Mouse (Mus musculus) forebrain, postnatal 0 days (tissue): ENCODE results near the gene Gm17304. TPM values are rescaled to one million over a fixed set of nuclear protein-coding genes. Genes with fewer than 3 reads are reported as not detected.
A peak's percentile ranks its signal among the peaks of the same experiment; 100 is the strongest.

Experiments
- ATAC-seq: fragments of 200-750 bp; cut with Nextera tagmentation; 2 replicates; pipeline ENCODE4 v1.8.0; 2017; ENCODE audit warnings: mild to moderate bottlenecking, moderate library complexity
- DNase-seq: peaks from one replicate; pipeline ENCODE4 v3.0.0-alpha.2; 2015
- H3K27ac ChIP-seq: fragments of 300-500 bp; sonication (generic); 2 replicates; pipeline ENCODE4 v1.5.1; 2014; ENCODE audit warnings: low read depth, mild to moderate bottlenecking, antibody characterized with exemption, low read length, moderate library complexity, mixed read lengths
- H3K27me3 ChIP-seq: fragments of 300-500 bp; sonication (generic); 2 replicates; pipeline ENCODE4 v1.6.1; 2014; ENCODE audit warnings: mild to moderate bottlenecking, low read length, mixed read lengths; ENCODE audit not compliant: insufficient read depth
- H3K36me3 ChIP-seq: fragments of 300-500 bp; sonication (generic); 2 replicates; pipeline ENCODE4 v1.6.1; 2014; ENCODE audit warnings: mild to moderate bottlenecking, moderate library complexity; ENCODE audit not compliant: insufficient read depth
- H3K4me1 ChIP-seq: fragments of 300-500 bp; sonication (generic); 2 replicates; pipeline ENCODE4 v1.6.1; 2014; ENCODE audit warnings: antibody characterized with exemption; ENCODE audit not compliant: insufficient read depth
- H3K4me2 ChIP-seq: fragments of 300-500 bp; sonication (generic); 2 replicates; pipeline ENCODE4 v1.6.1; 2014; ENCODE audit warnings: low read depth, mild to moderate bottlenecking, moderate library complexity
- H3K4me3 ChIP-seq: fragments of 300-500 bp; sonication (generic); 2 replicates; pipeline ENCODE4 v1.5.1; 2014; ENCODE audit warnings: low read depth, low read length, mixed read lengths
- H3K9ac ChIP-seq: fragments of 300-500 bp; sonication (generic); 2 replicates; pipeline ENCODE4 v1.6.1; 2014; ENCODE audit warnings: mild to moderate bottlenecking
- H3K9me3 ChIP-seq: fragments of 300-500 bp; sonication (generic); 2 replicates; pipeline ENCODE4 v1.6.1; 2016; ENCODE audit warnings: low read length
- CTCF ChIP-seq: sonication (generic); IDR thresholded peaks from 2 replicates; pipeline ENCODE4 v1.5.1; 2016; ENCODE audit warnings: antibody characterized with exemption, control low read depth, low read depth
- WGBS: fragments of 180-500 bp; shearing (Covaris S2); extraction: QIAGEN DNeasy Blood & Tissue Kit; methylation state at CpG from one replicate; pipeline ENCODE4 v1.1.7; 2014; 5-methylcytosine and 5-hydroxymethylcytosine counted together
- polyA plus RNA-seq: library from polyadenylated mRNA; unstranded; fragments of >200 nt; fragmentation: Nextera tagmentation; extraction: Ambion mirVana; gene quantifications from 2 replicates; pipeline ENCODE4 v1.2.1, GENCODE M21; 2015
- total RNA-seq: library from RNA; depleted of rRNA; stranded (reverse); fragments of >200 nt; gene quantifications from 2 replicates; pipeline ENCODE4 v1.2.3, GENCODE M21; 2014

Gene Gm17304
- total and polyA plus RNA-seq, 2 experiments from 2014 or later: not detected

DNA sequence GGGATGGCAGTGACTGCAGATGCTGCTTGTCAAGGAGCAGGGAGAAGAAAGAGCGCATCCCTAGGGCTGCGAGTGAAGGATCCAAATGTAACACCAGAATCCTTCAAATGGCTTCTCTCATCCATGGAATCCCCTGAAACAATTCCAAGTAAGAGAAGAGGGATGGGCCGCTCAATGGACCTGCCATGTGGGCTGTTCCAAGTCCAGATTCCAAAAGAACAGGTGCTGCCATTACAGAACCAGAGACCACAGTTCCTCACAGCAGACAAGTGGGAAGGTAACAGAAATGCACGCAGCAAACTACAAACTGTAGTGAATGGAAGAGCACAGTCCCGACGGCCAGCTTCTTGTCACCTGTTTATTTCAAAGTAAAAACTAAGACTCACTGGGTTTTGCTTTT, 11.5 kb downstream of the Gm17304 start:
- Histone ChIP-seq H3K9me3 (no peaks in the 10 kb centered on the region), H3K4me2 (no peak overlapping the region), H3K27ac (no peak overlapping the region), H3K4me1 (no peaks in the 10 kb centered on the region), H3K9ac (no peak overlapping the region), H3K36me3 (0 out of 2 replicates have a peak, but pooled peaks cover 6% of the 10 kb centered on the region), H3K27me3 (no peaks in the 10 kb centered on the region), H3K4me3 (no peak overlapping the region)
- WGBS: 92% methylated on average over 6 of the region's 6 CpGs
- DNase-seq: no peak
- no peak for ATAC-seq
- TF ChIP-seq CTCF: no peak

DNA sequence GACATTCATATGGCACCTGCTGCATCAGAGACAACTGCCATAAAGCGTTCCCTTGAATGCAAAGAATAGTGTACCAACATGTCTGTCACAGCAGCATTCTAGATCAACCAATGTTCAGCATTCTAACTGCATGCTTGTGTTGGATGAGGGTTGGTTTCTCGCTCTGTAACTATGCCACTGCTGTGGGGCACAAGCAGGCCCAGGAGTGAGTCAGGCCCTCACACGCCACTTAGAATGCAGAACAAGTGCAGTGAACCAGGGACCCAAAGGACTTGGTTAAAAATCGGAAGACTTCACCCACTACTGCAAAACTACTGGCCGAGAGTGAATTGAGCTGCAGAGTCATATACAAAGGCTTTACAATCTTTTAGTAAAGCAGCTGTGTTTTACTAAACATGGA, 13.3 kb downstream of the Gm17304 start:
- DNase-seq (no peak), ATAC-seq (no peak)
- Histone ChIP-seq H3K4me2 (no peak overlapping the region), H3K4me3 (no peak overlapping the region), H3K27ac (no peak overlapping the region), H3K9me3 (no peaks in the 10 kb centered on the region), H3K27me3 (no peaks in the 10 kb centered on the region), H3K9ac (no peak overlapping the region), H3K36me3 (0 out of 2 replicates have a peak, but pooled peaks cover 6% of the 10 kb centered on the region), H3K4me1 (no peaks in the 10 kb centered on the region)
- WGBS: 92% methylated on average over 5 of the region's 5 CpGs
- no peak for TF ChIP-seq CTCF

GRCm38 (mm10) chr5:106623337-106623736, 14.4 kb downstream of the Gm17304 start:
- no peak for TF ChIP-seq CTCF
- DNase-seq: no peak
- no peak overlapping the region for H3K27ac ChIP-seq
- 97% methylated on average over 4 of the region's 4 CpGs for WGBS
- ATAC-seq: no peak
- no peak overlapping the region for H3K9ac ChIP-seq
- no peak overlapping the region for H3K4me3 ChIP-seq
- H3K9me3 ChIP-seq: no peaks in the 10 kb centered on the region
- no peak overlapping the region for H3K4me2 ChIP-seq
- H3K4me1 ChIP-seq: no peaks in the 10 kb centered on the region
- 0 out of 2 replicates have a peak, but pooled peaks cover 6% of the 10 kb centered on the region for H3K36me3 ChIP-seq
- no peaks in the 10 kb centered on the region for H3K27me3 ChIP-seq

- WGBS: 70% methylated on average over 8 of the region's 8 CpGs
- H3K36me3 ChIP-seq: no peaks in the 10 kb centered on the region
- no peaks in the 10 kb centered on the region for H3K9me3 ChIP-seq
- H3K4me1 ChIP-seq: no peaks in the 10 kb centered on the region
- H3K4me3 ChIP-seq: no peak overlapping the region
- H3K9ac ChIP-seq: no peak overlapping the region
- TF ChIP-seq CTCF: no peak
- ATAC-seq (no peak), DNase-seq (no peak)
- H3K27ac ChIP-seq: no peak overlapping the region
- no peak overlapping the region for H3K4me2 ChIP-seq
- H3K27me3 ChIP-seq: no peaks in the 10 kb centered on the region
These were observed 19.7 kb downstream of the Gm17304 start for GRCm38 (mm10) chr5:106628369-106629149.

DNA sequence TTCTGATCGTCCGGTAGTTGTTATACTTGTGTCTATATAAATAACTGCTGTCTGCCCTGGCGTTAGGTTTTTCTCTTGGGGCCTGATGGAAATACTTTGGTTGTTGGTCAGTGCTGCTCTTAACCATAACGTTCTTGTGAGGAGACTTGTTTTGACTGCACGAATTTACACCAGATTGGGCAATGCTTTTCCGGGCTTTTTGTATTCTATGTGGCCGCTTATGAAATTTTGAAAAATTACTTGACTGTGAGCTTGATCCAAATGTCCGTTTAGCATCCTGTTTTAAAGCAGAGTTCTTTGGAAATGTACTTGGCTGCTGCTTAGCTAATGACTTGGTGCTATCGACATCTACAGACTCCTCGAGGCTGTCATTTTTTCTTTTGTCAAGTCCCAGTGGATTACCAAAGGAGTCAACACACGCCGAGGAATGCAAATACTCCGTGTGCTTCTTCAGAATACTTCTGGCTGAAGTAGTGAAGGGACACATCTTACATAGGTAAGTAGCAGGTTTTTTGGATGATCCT, 27.6 kb downstream of the Gm17304 start:
- ATAC-seq (no peak), DNase-seq (no peak)
- Histone ChIP-seq H3K9me3 (no peaks in the 10 kb centered on the region), H3K27me3 (no peaks in the 10 kb centered on the region), H3K4me3 (no peak overlapping the region), H3K36me3 (peaks cover 37% of the 10 kb centered on the region), H3K9ac (no peak overlapping the region), H3K27ac (no peak overlapping the region), H3K4me2 (no peak overlapping the region), H3K4me1 (peaks cover 6% of the 10 kb centered on the region; the same call in 1 of the 2 replicates)
- TF ChIP-seq CTCF: no peak
- 91% methylated on average over 13 of the region's 13 CpGs for WGBS

GRCm38 (mm10) chr5:106639627-106640026, 30.7 kb downstream of the Gm17304 start:
- no peak overlapping the region for H3K4me2 ChIP-seq
- no peaks in the 10 kb centered on the region for H3K9me3 ChIP-seq
- H3K4me1 ChIP-seq: peaks cover 6% of the 10 kb centered on the region; the same call in 1 of the 2 replicates
- ATAC-seq (no peak), DNase-seq (no peak)
- H3K4me3 ChIP-seq: no peak overlapping the region
- no peak overlapping the region for H3K9ac ChIP-seq
- no peak overlapping the region for H3K27ac ChIP-seq
- H3K36me3 ChIP-seq: peaks cover 31% of the 10 kb centered on the region
- no peak for TF ChIP-seq CTCF
- H3K27me3 ChIP-seq: no peaks in the 10 kb centered on the region
- WGBS: 74% methylated on average over 2 of the region's 2 CpGs

DNA sequence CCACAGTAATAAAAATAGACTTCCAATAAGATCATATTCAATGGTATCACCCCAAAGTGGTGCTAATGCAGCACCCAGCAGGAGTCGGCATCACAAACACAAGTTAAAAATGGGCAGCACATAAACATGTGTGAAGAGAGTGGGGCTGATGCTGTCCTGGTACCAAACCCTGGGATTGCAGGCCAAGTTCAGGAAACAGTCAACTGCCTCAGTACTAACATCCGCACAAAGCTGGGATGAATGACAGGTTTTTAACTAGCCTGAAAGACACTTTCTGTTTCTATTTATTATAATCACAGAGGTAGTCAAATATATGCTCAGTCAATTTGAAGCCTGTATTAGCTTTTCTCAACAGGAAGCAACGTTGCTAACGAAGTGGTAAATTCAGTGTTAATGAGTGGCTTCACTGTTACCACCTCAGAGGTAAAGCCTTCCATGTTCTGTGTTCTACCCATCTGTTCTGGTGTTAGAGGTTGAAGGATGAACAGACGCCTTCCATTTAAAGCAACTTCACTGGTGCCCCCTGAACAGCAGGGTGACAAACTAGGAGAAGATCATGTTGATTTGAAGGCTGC, 31.4 kb downstream of the Gm17304 start:
- no peak overlapping the region for H3K4me2 ChIP-seq
- H3K27ac ChIP-seq: no peak overlapping the region
- peaks cover 6% of the 10 kb centered on the region; the same call in 1 of the 2 replicates for H3K4me1 ChIP-seq
- no peak overlapping the region for H3K4me3 ChIP-seq
- peaks cover 26% of the 10 kb centered on the region for H3K36me3 ChIP-seq
- H3K9ac ChIP-seq: no peak overlapping the region
- no peaks in the 10 kb centered on the region for H3K9me3 ChIP-seq
- ATAC-seq (peak; percentile 50), DNase-seq (peak; percentile 17)
- 22% methylated on average over 5 of the region's 5 CpGs for WGBS
- TF ChIP-seq CTCF: no peak
- H3K27me3 ChIP-seq: no peaks in the 10 kb centered on the region
